Mouse (Mus musculus) olfactory bulb, adult 2 months (tissue): Measurements from ENCODE around the gene Timm17b. TPM values are rescaled to one million over a fixed set of nuclear protein-coding genes. Genes with fewer than 3 reads are reported as not detected.

Experiments
- H3K27ac ChIP-seq: fragments of 200-500 bp; 2 replicates; pipeline ENCODE4 v1.5.1; 2012; ENCODE audit warnings: low read depth, low read length; ENCODE audit not compliant: insufficient read depth
- H3K4me1 ChIP-seq: fragments of 200-500 bp; 2 replicates; pipeline ENCODE4 v1.6.1; 2012; ENCODE audit warnings: low read length; ENCODE audit not compliant: control insufficient read depth, insufficient read depth
- H3K4me3 ChIP-seq: fragments of 200-500 bp; 2 replicates; pipeline ENCODE4 v1.5.1; 2012; ENCODE audit warnings: mild to moderate bottlenecking, low read depth, low read length, moderate library complexity; ENCODE audit not compliant: insufficient read depth
- CTCF ChIP-seq: fragments of 200-500 bp; IDR thresholded peaks from 2 replicates; pipeline ENCODE4 v1.5.1; 2012; ENCODE audit warnings: low read depth, mild to moderate bottlenecking, low read length, moderate library complexity; ENCODE audit not compliant: insufficient read depth
- POLR2A ChIP-seq: fragments of 200-500 bp; IDR thresholded peaks from 2 replicates; pipeline ENCODE4 v1.6.1; 2012; ENCODE audit warnings: mild to moderate bottlenecking, low read depth, low read length, moderate library complexity; ENCODE audit not compliant: insufficient read depth
- WGBS: fragments of 180-500 bp; shearing (Covaris S2); methylation state at CpG from one replicate; pipeline ENCODE4 v1.1.7; 2018; 5-methylcytosine and 5-hydroxymethylcytosine counted together
- polyA plus RNA-seq: library from polyadenylated mRNA; stranded (reverse); fragments of >200 nt; gene quantifications from 2 replicates; pipeline ENCODE4 v1.2.4, GENCODE M21; 2012; ENCODE audit warnings: low replicate concordance; ENCODE audit not compliant: missing spikeins, insufficient read depth, insufficient read length

Gene Timm17b
- polyA plus RNA-seq, 1 experiment = not detected

DNA sequence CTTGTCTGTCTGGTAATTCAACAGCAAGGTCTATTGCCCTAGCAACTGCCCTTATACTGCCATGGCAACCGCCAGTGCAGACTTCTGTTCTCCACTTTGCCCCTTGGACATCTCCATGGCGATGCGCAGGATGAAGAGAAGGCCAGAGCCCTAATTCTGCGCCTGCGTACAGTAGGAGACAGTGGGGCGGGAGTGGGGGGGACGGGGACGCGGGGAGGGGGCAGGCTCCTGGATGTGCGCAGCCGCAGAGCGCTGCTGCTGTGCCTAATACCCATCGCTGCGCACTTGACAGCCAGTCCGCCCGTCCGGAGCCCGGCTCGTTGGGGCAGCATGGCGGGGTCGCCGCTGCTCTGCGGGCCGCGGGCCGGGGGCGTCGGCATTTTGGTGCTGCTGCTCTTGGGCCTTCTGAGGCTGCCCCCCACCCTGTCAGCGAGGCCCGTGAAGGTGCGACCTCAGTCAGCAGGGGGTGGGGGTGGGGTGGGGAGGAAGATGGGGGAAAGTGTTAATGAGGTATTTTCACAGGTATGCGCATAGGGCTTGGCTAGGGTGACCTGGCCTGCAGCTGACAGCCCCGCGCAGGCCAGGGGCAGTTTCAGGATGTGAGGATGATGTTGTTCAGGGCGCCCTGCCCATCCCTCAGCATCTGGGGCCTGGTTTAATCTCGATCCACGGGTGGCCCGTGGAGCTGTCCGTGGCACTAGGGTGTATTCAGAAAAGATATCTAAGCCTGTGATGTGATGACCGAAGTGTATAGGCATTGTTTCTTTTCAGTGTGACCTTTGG is 20.6 kb downstream of the Timm17b start, which contains the start of gene Pcsk1n:
Gene Pcsk1n (plus strand): TSS at position 222 of the 783 bp plus-strand sequence.
- Histone ChIP-seq H3K4me1 (peaks cover 13% of the 10 kb centered on the region; the same call in 1 of the 2 replicates), H3K4me3 (peak within 1 kb of the TSS; percentile 66), H3K27ac (peak within 1 kb of the TSS; percentile 82)
- TF ChIP-seq POLR2A (peak; percentile 49; the same call in 1 of the 2 replicates), CTCF (no peak)
- 19% methylated on average over 35 of the region's 40 CpGs for WGBS

DNA sequence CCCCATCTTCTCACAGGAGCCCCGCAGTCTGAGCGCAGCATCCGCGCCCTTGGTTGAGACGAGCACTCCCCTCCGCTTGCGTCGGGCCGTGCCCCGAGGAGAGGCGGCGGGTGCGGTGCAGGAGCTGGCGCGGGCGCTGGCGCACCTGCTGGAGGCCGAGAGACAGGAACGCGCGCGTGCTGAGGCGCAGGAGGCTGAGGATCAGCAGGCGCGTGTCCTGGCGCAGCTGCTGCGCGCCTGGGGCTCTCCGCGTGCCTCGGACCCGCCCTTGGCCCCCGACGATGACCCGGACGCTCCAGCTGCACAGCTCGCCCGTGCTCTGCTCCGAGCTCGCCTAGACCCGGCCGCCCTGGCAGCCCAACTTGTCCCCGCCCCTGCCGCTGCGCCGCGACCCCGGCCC is 22.9 kb downstream of the Timm17b start:
- TF ChIP-seq POLR2A (no peak), CTCF (no peak)
- Histone ChIP-seq H3K4me1 (peaks cover 13% of the 10 kb centered on the region; the same call in 1 of the 2 replicates), H3K27ac (no peak overlapping the region), H3K4me3 (peak overlapping the region; percentile 44)
- WGBS = 18% methylated on average over 48 of the region's 48 CpGs

DNA sequence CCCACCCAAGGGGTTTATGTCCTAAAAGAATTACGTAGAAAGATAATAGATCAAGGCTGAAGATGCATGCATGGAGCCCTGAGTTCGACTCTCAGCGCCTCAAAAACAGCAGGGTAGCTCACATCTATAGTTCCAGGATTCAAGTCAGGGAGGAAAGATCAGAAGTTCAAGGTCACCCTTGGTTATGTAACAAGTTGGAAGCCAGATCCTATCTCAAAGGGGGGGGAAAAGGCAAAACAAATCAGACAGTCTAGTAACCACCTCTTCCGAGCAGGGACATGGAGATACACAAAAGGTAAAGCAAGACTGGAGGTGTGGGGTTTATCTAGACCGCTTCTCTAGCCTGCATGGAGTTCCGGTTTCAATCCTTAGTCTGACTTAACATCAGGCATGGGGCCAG is 27.1 kb downstream of the Timm17b start:
- 80% methylated on average over 6 of the region's 6 CpGs for WGBS
- Histone ChIP-seq H3K4me1 (peaks cover 13% of the 10 kb centered on the region; the same call in 1 of the 2 replicates), H3K4me3 (no peak overlapping the region), H3K27ac (no peak overlapping the region)
- TF ChIP-seq CTCF (no peak), POLR2A (no peak)

DNA sequence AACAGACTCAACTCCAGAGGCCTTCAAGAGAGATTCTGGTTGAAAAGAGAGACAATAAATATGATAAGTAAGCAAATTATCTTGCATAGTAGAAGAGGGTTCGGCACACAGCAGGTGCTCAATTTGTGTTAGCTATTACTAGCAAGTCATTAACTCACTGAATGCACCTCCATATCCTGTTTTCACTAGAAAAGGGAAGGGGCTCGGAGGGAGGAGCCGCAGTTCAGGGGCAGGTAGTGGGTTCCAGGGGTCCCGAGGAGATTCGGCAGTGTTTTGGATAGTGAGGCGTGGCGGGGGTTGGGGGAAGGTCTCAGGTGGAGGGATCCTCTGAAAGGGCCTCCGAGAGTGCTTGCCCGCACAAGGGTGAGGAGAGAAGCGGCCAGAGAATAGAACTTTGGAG is 28.0 kb downstream of the Timm17b start:
- Histone ChIP-seq H3K4me3 (no peak overlapping the region), H3K27ac (no peak overlapping the region), H3K4me1 (peaks cover 10% of the 10 kb centered on the region; the same call in 1 of the 2 replicates)
- WGBS = 57% methylated on average over 10 of the region's 10 CpGs
- TF ChIP-seq CTCF (no peak), POLR2A (no peak)

DNA sequence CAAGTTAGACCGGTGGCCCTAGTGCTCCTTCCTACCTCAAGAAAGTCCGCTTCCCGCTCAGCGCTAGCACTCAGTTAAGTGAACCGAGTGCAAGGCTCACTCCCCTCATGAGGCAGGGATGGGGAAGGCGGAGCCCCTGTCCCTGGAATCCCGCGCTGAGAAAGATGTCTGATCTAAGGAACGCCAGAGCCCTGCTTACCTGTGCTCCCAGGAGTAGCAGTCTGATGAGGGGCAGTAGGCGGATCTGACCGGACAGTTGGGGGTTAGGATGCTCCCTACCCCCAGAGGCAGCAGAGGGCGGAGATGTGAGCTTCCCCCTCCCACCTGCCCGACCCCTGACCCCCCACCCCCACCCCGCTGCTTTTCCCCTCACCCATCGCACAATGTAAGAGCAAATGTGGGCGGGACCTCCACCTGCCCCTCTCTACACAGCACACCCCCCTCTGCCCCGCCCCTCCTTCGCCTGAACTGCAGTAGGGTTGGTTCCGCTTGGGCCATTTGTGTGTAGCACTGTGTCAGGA is 29.2 kb downstream of the Timm17b start, which contains the start of gene Eras:
Gene Eras (minus strand): TSS at position 338 of the 521 bp plus-strand sequence.
- Histone ChIP-seq H3K4me3 (no peak within 1 kb of the TSS), H3K27ac (no peak within 1 kb of the TSS), H3K4me1 (no peaks in the 10 kb centered on the region)
- 33% methylated on average over 19 of the region's 19 CpGs for WGBS
- no peak for TF ChIP-seq CTCF
- no peak for TF ChIP-seq POLR2A

DNA sequence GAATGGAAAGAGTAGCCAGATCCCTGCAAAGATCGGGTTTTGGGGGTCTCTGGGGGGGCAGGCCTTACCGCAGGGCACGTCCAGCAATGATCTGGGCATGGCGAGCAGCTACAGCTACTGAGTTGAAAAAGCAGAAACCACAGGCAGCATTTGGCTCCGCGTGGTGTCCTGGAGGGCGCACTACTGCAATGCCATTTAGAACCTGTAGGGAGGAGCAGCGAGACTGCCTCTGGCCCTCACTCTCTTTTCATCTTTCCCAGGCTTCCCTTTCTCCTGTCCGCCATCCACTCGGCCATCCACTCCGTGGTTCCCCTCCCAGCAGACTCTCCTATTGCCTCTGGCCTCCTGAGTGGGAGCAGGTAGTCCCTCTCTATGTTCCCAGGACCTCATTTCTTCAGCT is 37.7 kb downstream of the Timm17b start:
- H3K4me3 ChIP-seq = no peak overlapping the region
- no peak overlapping the region for H3K27ac ChIP-seq
- WGBS = 63% methylated on average over 11 of the region's 11 CpGs
- H3K4me1 ChIP-seq = no peaks in the 10 kb centered on the region
- no peak for TF ChIP-seq POLR2A
- no peak for TF ChIP-seq CTCF

DNA sequence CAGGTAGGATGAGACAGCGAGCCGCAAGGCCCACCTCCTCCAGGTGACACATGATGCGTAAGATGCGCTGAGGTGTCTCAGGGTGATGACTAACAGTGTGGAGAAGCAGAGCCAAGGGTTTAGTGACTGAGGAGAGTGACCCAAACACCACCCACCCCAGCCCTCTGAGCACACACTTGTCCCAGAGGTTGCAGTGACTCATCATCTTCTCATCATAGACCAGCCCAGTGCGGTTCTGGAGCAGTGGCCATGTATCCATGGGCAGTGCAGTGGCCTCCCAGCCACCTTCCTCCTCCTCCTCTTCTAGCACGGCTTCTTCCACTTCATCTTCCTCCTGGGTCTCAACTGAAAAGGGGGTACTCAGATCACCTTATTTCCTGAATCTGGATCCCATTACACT is 38.5 kb downstream of the Timm17b start:
- Histone ChIP-seq H3K4me1 (no peaks in the 10 kb centered on the region), H3K4me3 (no peak overlapping the region), H3K27ac (no peak overlapping the region)
- WGBS = 90% methylated on average over 6 of the region's 6 CpGs
- no peak for TF ChIP-seq POLR2A
- no peak for TF ChIP-seq CTCF

DNA sequence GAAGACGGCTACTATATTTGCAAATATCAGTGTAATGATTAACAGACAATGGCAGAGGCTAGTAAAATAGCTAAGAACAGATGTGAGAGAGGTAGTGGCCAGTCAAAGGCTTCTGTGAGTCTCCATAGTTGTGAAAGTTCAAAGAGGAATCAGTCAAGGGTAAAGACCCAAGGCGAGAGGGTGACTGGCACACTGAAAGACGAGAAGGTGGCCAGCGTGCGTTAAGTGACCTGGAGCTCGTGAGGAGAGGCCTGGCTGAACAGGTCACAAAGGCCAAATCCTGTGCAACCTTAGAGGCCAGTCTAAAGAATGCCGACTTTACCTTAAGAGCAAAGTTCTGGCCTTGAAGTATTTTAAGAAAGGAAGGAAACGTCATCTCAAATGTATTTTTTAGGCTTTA is 46.5 kb downstream of the Timm17b start:
- TF ChIP-seq CTCF (no peak), POLR2A (no peak)
- Histone ChIP-seq H3K27ac (no peak overlapping the region), H3K4me1 (peaks cover 8% of the 10 kb centered on the region), H3K4me3 (no peak overlapping the region)
- 84% methylated on average over 8 of the region's 8 CpGs for WGBS
